Mouse (Mus musculus) monocyte, adult 5-6 weeks (primary cell): ENCODE results near the gene Mas1. TPM values are rescaled to one million over a fixed set of nuclear protein-coding genes. Genes with fewer than 3 reads are reported as not detected.

ENCODE experiments used
- ATAC-seq: fragments of 153-309, 156-312 bp; replicated peaks from 2 replicates; pipeline ENCODE4 v1.8.0; 2017; ENCODE audit warnings: mild to moderate bottlenecking; ENCODE audit not compliant: low TSS enrichment, insufficient number of reproducible peaks, severe bottlenecking, poor library complexity, low FRiP score
- total RNA-seq: library from RNA; stranded (forward); fragments of 200-1000, 200-491, 200-594 nt; gene quantifications from 3 replicates; pipeline ENCODE4 v1.2.3, GENCODE M21; 2017

Gene Mas1
- total RNA-seq, 1 experiment from 2014 or later: not detected

- no peak for ATAC-seq
Observed at GRCm38 (mm10) chr17:12881216-12881615, 13.3 kb upstream of the Mas1 start.

- 0 out of 2 replicates have a peak, but pooled peaks have one; percentile 54 for ATAC-seq
Observed at GRCm38 (mm10) chr17:12880178-12880577, 12.2 kb upstream of the Mas1 start.

GRCm38 (mm10) chr17:12875734-12876133 is 7.8 kb upstream of the Mas1 start, which contains the start of gene Mrgprh:
Gene Mrgprh, plus strand, starts transcription at chr17:12876034.
- ATAC-seq: no peak

GRCm38 (mm10) chr17:12872275-12873028 is 4.5 kb upstream of the Mas1 start:
- ATAC-seq: no peak

GRCm38 (mm10) chr17:12868640-12869039 is 697 bp upstream of the Mas1 start:
- ATAC-seq: no peak

GRCm38 (mm10) chr17:12866853-12867252 is 1.1 kb downstream of the Mas1 start:
- no peak for ATAC-seq

GRCm38 (mm10) chr17:12865407-12865806 is 2.5 kb downstream of the Mas1 start:
- no peak for ATAC-seq

- ATAC-seq: no peak
Observed at GRCm38 (mm10) chr17:12864111-12864510, 3.8 kb downstream of the Mas1 start.

GRCm38 (mm10) chr17:12859006-12859520 is 8.9 kb downstream of the Mas1 start:
- no peak for ATAC-seq

GRCm38 (mm10) chr17:12858072-12858471 is 9.9 kb downstream of the Mas1 start:
- no peak for ATAC-seq

- ATAC-seq: no peak
Observed at GRCm38 (mm10) chr17:12857395-12857794, 10.5 kb downstream of the Mas1 start.

GRCm38 (mm10) chr17:12854386-12854785 is 13.6 kb downstream of the Mas1 start:
- ATAC-seq: no peak

- ATAC-seq: no peak
Observed at GRCm38 (mm10) chr17:12853821-12854220, 14.1 kb downstream of the Mas1 start.

GRCm38 (mm10) chr17:12851689-12852088 is 16.3 kb downstream of the Mas1 start:
- no peak for ATAC-seq

GRCm38 (mm10) chr17:12849778-12850382 is 18.1 kb downstream of the Mas1 start:
- ATAC-seq: no peak

GRCm38 (mm10) chr17:12847736-12848135 is 20.2 kb downstream of the Mas1 start:
- no peak for ATAC-seq

GRCm38 (mm10) chr17:12846474-12846873 is 21.5 kb downstream of the Mas1 start:
- no peak for ATAC-seq

- no peak for ATAC-seq
Observed at GRCm38 (mm10) chr17:12845862-12846261, 22.1 kb downstream of the Mas1 start.

GRCm38 (mm10) chr17:12844540-12844939 is 23.4 kb downstream of the Mas1 start:
- ATAC-seq: no peak

GRCm38 (mm10) chr17:12843826-12844225 is 24.1 kb downstream of the Mas1 start:
- no peak for ATAC-seq
